Mouse (Mus musculus): ENCODE data around the gene Cxcl14.

Cxcl14 gene

DNA sequence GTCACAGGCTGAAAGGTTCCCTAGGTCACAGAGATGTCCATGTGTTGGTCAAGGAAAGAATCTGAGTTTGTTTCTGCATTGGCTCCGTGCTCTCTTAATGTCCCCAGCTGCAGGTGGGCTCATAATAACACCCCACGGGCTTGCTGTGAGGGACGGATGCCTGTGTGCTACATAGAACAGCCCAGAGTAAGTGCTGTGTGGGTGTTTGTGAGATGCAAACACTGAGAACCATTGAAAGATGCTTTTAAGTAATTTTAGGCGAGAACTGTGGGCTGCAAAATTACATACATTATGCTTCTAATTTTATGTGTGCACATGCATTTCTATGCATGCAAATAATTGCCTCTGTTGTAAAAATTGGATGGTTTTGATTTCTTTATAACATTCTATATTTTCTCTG lies 20.6 kb upstream of the Cxcl14 start:
- H3K36me3 ChIP-seq (ENCODE audit: control insufficient read depth, insufficient read depth, low read length, poor library complexity, severe bottlenecking) = no peaks in the 10 kb centered on the region
- no peak for DNase-seq (ENCODE audit: low read depth, low spot score)

DNA sequence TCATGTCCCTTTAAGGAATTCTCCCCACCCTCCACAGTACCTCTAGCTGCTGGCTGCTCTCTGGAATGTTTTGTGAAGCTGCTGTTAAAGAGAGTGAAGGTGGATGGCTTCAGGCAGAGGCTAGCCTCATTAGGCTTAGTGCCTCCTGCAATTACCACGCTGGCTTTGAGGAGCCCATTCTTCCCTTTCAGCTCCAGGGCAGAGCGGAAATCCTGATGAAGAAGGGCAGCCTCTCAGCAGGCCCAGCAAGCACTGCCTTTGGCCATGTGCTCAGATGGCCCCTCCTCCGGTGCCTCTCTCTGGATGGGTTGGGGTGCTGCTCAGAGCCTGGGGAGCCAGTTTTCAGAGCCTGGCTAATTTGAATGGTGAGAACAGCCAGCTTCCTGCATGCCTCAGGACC lies 18.9 kb upstream of the Cxcl14 start:
- H3K27me3 ChIP-seq (ENCODE audit: control insufficient read depth, insufficient read depth, low read length, poor library complexity, severe bottlenecking) = no peaks in the 10 kb centered on the region
- no peaks in the 10 kb centered on the region for H3K36me3 ChIP-seq (ENCODE audit: control insufficient read depth, insufficient read depth, low read length, poor library complexity, severe bottlenecking)

More for the DNA sequence above, 20.6 kb upstream of the Cxcl14 start:
- H3K27me3 ChIP-seq (ENCODE audit: control insufficient read depth, insufficient read depth, low read length, poor library complexity, severe bottlenecking) = no peaks in the 10 kb centered on the region

DNA sequence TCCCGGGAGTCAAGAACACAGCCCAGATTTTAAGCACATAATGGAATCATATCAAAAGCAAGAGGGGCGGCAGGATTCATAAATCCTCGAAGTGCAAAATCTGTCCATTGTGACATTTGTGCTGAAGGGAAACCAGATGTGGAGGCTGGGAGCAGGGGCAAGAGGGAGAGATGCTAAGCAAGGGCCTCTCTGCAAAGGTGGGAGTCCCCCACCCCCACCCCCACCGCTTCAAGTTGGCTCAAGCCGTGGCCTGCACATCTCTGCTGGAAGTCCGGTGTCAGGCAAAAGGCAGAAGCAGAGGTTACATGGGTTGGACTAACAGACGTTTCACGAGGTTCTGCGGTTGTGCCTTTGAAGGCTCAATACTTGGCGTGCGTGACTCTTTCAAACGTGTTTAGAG lies 8.7 kb upstream of the Cxcl14 start:
- H3K27me3 ChIP-seq (ENCODE audit: control insufficient read depth, insufficient read depth, low read length, poor library complexity, severe bottlenecking) = no peaks in the 10 kb centered on the region
- no peak for DNase-seq (ENCODE audit: low read depth, low spot score)
- no peaks in the 10 kb centered on the region for H3K36me3 ChIP-seq (ENCODE audit: control insufficient read depth, insufficient read depth, low read length, poor library complexity, severe bottlenecking)

More for the DNA sequence above, 18.9 kb upstream of the Cxcl14 start:
- no peak for DNase-seq (ENCODE audit: low read depth, low spot score)

DNA sequence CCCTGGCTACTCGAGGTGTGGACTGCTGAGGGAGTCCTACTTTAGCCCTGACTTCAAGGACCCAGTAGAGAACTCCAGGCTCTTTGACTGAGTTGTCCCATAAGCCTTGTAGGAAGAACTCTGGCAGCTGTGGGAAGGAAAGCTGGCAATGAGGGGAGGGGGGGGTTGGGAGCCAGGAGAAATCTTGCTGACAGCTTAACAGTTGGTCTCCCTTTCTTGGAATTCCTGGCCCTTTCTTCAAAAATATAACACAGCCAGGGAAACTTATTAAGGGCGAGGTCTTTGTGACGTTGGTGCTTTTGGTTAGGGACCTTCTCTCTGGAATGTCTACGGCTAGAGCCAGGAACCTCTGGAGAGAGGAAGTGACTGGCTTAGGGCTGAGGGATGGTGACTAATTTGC lies 8.1 kb upstream of the Cxcl14 start:
- no peak for DNase-seq (ENCODE audit: low read depth, low spot score)
- Histone ChIP-seq H3K27me3 (ENCODE audit: control insufficient read depth, insufficient read depth, low read length, poor library complexity, severe bottlenecking) (no peaks in the 10 kb centered on the region), H3K36me3 (ENCODE audit: control insufficient read depth, insufficient read depth, low read length, poor library complexity, severe bottlenecking) (no peaks in the 10 kb centered on the region)

DNA sequence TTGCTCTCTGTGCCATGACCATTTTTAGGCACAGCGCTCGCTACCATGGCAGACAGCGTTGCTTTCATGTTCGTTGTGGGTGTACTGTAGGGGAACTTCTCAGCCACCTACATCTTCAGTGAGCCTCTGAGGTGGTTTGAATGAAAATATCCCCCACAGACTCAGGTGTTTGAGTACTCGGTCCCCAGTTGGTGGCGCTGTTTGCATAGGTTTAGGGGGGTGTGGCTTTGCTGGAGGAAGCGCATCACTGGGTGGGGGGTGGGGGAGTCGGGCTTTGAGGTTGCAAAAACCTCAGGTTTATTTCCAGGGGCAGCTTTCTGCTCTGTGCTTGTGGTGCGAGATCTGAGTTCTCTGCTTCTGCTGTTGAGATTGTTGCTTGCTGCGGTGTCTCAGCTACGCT lies 3.0 kb upstream of the Cxcl14 start:
- Histone ChIP-seq H3K36me3 (ENCODE audit: control insufficient read depth, insufficient read depth, low read length, poor library complexity, severe bottlenecking) (no peaks in the 10 kb centered on the region), H3K27me3 (ENCODE audit: control insufficient read depth, insufficient read depth, low read length, poor library complexity, severe bottlenecking) (no peaks in the 10 kb centered on the region; the same call in 1 of the 2 replicates)
- no peak for DNase-seq (ENCODE audit: low read depth, low spot score)

DNA sequence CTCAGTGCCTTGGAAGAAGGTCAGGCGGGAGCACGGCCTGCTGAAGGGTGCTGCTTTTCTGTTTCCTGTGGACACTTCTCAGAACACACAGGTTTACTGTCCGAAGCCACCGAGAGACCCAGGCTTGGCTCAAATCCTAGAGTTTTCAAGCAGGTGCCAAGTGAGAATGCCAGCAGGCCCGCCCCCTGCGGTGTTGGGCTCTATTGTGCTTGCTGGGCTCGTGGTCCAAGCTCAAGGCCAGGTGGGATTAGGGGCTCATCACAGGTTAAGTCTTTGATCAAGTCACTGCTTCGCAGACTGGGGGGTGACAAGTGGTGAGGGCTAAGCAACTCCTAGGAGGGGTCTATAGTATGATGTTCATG lies 289 bp upstream of the Cxcl14 start:
- no peak for DNase-seq (ENCODE audit: low read depth, low spot score)
- Histone ChIP-seq H3K27me3 (ENCODE audit: control insufficient read depth, insufficient read depth, low read length, poor library complexity, severe bottlenecking) (no peaks in the 10 kb centered on the region; the same call in 1 of the 2 replicates), H3K36me3 (ENCODE audit: control insufficient read depth, insufficient read depth, low read length, poor library complexity, severe bottlenecking) (no peaks in the 10 kb centered on the region)

DNA sequence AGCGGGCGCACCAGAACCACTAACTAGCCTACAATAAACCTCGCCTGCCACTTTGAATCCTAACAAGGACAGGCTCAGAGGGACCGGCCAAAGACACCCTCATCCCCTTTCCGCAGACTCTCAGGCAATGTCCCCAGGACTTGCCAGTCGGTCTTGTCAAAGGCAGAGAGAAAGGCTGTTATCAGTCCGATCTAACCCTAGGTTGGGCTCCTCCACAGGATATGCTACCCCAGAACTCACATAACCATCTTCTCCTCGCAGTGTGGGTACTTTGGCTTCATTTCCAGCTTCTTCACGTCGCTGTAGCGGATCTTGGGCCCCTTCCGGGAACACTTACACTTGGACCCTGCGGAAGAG lies 787 bp downstream of the Cxcl14 start:
- Histone ChIP-seq H3K36me3 (ENCODE audit: control insufficient read depth, insufficient read depth, low read length, poor library complexity, severe bottlenecking) (no peaks in the 10 kb centered on the region), H3K27me3 (ENCODE audit: control insufficient read depth, insufficient read depth, low read length, poor library complexity, severe bottlenecking) (no peaks in the 10 kb centered on the region; the same call in 1 of the 2 replicates)
- no peak for DNase-seq (ENCODE audit: low read depth, low spot score)

DNA sequence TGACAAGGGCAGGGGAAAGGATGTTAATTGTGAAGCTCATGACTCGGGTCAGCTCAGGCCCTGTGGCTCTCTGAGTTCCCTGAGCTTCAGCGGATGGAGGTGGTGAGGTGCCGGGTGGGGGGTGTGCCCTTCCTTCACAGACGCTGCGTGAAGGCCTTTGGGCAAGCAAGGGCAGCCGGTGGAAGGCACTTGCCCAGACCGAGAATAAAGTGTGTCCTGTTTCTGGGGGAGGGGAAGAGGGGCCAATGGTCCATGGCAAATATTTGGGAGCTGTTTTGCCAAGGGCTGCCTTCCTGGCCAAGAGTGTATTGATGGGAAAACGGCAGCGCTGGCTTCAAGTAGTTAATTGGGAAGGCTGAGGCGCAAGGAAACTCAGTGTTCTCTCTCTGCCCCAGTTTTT lies 1.4 kb downstream of the Cxcl14 start:
- Histone ChIP-seq H3K36me3 (ENCODE audit: control insufficient read depth, insufficient read depth, low read length, poor library complexity, severe bottlenecking) (no peaks in the 10 kb centered on the region), H3K27me3 (ENCODE audit: control insufficient read depth, insufficient read depth, low read length, poor library complexity, severe bottlenecking) (no peaks in the 10 kb centered on the region; the same call in 1 of the 2 replicates)
- DNase-seq (ENCODE audit: low read depth, low spot score) = no peak

DNA sequence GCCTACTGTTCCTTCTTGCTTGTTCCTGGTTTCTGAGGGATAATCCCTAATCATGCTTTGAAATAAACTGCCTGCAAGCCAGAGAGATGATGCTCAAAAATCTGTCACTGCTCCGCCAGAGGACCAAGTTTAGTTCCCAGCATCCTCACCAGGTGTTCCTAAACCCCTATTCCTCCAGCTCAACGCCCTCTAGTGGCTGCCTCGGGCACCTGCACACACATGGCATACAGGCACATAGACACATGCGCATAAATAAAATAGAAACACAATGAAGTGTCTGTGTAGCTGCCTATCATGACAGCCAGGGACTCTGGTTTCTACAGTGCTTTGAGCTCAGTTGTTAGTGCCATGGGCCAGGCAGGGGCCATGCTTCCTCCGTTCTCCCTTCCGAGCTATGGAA lies 6.4 kb downstream of the Cxcl14 start:
- no peaks in the 10 kb centered on the region; the same call in 1 of the 2 replicates for H3K27me3 ChIP-seq (ENCODE audit: control insufficient read depth, insufficient read depth, low read length, poor library complexity, severe bottlenecking)
- no peaks in the 10 kb centered on the region for H3K36me3 ChIP-seq (ENCODE audit: control insufficient read depth, insufficient read depth, low read length, poor library complexity, severe bottlenecking)
- no peak for DNase-seq (ENCODE audit: low read depth, low spot score)

DNA sequence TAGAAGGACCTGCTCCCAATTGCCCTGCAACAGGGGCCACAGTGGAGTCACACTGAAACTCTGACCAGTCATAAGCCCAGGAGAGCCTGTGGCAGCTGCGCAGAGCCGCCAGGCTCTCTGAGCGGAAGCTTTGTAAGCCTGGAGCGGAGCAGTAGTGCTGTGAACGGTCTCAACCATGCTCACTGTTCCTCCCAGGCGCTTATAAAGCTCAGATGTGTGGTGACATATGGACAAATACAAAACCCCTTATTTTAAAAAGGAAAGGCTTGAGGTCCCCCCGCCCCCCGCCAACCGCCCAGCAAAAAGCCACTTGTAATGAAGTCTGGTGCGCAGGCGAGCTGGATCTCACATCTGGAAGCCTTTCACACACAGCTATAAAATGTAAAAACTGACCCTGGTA lies 7.1 kb downstream of the Cxcl14 start:
- H3K27me3 ChIP-seq (ENCODE audit: control insufficient read depth, insufficient read depth, low read length, poor library complexity, severe bottlenecking) = no peaks in the 10 kb centered on the region
- no peak for DNase-seq (ENCODE audit: low read depth, low spot score)
- no peaks in the 10 kb centered on the region for H3K36me3 ChIP-seq (ENCODE audit: control insufficient read depth, insufficient read depth, low read length, poor library complexity, severe bottlenecking)

DNA sequence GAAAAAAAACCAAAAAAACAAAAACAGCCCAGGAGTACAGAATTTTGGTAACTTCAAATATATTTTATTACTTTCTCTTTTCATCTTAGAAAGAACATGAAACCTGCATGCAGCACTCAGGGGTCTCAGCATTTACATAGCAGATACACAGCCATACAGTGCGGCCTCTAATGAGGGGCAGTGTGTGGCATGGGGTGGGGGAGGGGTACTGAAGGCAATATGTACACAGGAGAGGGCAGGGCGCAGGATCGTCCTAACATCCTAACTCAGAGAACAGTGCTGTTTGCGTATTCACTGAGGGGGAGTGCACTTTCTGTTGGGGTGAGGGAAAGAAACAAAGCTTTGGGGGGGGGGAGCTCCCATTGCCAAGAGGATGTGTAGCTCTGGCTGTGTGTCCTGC lies 7.8 kb downstream of the Cxcl14 start:
- no peak for DNase-seq (ENCODE audit: low read depth, low spot score)
- no peaks in the 10 kb centered on the region for H3K36me3 ChIP-seq (ENCODE audit: control insufficient read depth, insufficient read depth, low read length, poor library complexity, severe bottlenecking)
- no peaks in the 10 kb centered on the region for H3K27me3 ChIP-seq (ENCODE audit: control insufficient read depth, insufficient read depth, low read length, poor library complexity, severe bottlenecking)

DNA sequence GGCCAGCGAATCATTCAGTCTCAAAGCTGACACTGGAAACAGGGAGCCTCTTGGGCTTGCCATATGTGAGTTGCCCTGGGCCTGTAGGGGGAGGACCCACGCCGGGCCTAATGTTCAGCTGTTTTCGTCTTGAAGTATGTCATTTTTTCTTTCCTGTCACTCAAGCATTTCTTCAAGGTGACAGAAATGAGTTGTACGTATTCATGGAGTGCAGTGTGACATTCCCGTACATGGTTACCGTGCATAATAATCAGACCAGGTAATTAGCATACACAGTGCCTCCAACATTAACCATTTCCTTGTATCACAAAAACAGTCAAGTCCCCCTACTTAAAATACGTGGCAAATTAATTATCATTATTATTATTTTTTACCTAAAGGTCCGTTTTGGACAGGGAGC lies 9.3 kb downstream of the Cxcl14 start:
- DNase-seq (ENCODE audit: low read depth, low spot score) = no peak
- Histone ChIP-seq H3K36me3 (ENCODE audit: control insufficient read depth, insufficient read depth, low read length, poor library complexity, severe bottlenecking) (no peaks in the 10 kb centered on the region), H3K27me3 (ENCODE audit: control insufficient read depth, insufficient read depth, low read length, poor library complexity, severe bottlenecking) (no peaks in the 10 kb centered on the region)

DNA sequence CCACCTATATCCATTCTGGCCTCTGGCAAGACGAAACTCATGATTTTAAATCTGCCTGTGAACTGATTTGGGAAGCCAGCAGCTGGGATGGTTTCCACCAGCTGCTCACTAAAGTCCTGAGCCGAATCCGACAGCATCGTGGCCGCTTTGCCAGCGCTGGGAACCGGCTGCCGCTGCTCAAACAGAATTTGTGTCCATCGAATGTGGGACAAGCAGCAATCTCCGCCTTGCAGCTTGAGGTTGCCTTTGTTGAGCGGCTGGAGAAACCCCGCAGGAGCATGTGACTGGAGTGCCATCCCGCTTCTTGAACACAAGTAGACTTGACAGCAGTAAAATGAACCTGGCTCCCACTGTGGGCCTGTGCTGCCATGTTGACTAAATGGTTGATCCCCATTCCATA lies 13.0 kb downstream of the Cxcl14 start:
- H3K36me3 ChIP-seq (ENCODE audit: control insufficient read depth, insufficient read depth, low read length, poor library complexity, severe bottlenecking) = no peaks in the 10 kb centered on the region
- no peaks in the 10 kb centered on the region for H3K27me3 ChIP-seq (ENCODE audit: control insufficient read depth, insufficient read depth, low read length, poor library complexity, severe bottlenecking)
- no peak for DNase-seq (ENCODE audit: low read depth, low spot score)

DNA sequence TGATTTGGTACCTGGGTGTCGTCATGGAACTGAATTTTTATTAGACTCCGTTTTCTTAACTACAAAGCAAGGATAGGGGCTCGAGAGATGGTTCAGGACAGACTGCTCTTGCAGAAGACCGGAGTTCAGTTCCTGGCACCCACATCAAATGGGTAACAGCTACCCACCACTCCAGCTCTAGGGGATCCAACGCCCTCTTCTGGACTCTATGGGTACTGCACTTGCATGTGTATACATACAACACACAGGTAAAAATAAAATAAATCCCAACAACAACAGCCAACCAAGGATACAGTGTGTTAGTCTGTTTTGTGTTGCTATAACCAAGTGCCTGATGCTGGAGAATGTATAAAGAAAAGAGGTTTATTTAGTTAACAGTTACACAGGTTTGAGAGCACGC lies 16.0 kb downstream of the Cxcl14 start:
- DNase-seq (ENCODE audit: low read depth, low spot score) = peak; percentile 3
- Histone ChIP-seq H3K36me3 (ENCODE audit: control insufficient read depth, insufficient read depth, low read length, poor library complexity, severe bottlenecking) (no peaks in the 10 kb centered on the region), H3K27me3 (ENCODE audit: control insufficient read depth, insufficient read depth, low read length, poor library complexity, severe bottlenecking) (no peaks in the 10 kb centered on the region)

DNA sequence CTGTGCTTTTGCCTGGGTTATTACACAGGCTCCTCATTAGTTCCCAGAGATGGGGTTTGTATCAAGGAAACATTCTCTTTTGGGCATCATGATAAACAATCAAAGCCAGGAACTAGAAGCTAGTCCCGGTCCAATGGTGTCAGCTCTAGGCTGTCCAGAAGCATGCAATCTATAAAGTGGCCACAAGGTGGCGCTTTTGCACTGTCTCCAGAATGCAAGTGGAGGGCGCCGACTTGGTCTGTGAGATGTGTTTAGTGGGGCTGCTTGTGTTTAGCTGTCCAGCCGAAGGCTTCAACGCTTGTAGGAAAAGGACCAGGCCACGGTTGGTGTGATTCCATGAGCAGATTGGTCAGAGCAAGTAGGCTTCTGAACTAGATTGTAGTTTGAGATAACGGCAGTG lies 16.9 kb downstream of the Cxcl14 start:
- no peaks in the 10 kb centered on the region for H3K27me3 ChIP-seq (ENCODE audit: control insufficient read depth, insufficient read depth, low read length, poor library complexity, severe bottlenecking)
- DNase-seq (ENCODE audit: low read depth, low spot score) = peak; percentile 60
- no peaks in the 10 kb centered on the region for H3K36me3 ChIP-seq (ENCODE audit: control insufficient read depth, insufficient read depth, low read length, poor library complexity, severe bottlenecking)

DNA sequence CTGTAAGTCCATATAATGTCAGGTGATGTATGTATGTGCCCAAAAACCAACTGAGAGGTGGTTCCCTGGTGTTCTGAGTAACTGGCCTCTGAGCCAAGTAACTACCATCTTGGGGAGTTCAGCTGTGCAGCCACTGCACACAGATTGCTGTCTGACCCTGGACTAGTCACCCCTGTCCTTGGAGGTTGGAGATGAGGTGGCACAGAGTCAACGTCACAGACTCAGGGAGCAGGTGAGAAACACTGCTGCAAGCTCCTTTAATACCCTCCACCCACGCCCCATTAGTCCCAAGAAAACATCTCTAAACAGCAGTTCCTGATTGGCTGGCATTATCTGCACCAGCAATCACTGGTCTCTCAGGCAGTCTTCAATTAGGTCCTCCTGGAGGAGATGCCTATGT lies 21.2 kb downstream of the Cxcl14 start:
- no peaks in the 10 kb centered on the region for H3K36me3 ChIP-seq (ENCODE audit: control insufficient read depth, insufficient read depth, low read length, poor library complexity, severe bottlenecking)
- no peaks in the 10 kb centered on the region for H3K27me3 ChIP-seq (ENCODE audit: control insufficient read depth, insufficient read depth, low read length, poor library complexity, severe bottlenecking)
- DNase-seq (ENCODE audit: low read depth, low spot score) = no peak
